Mouse (Mus musculus): ENCODE measurements around the gene Tnrc6a. TPM values are rescaled to one million over a fixed set of nuclear protein-coding genes. Genes with fewer than 3 reads are reported as not detected.

Tnrc6a gene
- polyA plus RNA-seq, 1 experiment from 2014 or later, result 70.9 TPM

DNA sequence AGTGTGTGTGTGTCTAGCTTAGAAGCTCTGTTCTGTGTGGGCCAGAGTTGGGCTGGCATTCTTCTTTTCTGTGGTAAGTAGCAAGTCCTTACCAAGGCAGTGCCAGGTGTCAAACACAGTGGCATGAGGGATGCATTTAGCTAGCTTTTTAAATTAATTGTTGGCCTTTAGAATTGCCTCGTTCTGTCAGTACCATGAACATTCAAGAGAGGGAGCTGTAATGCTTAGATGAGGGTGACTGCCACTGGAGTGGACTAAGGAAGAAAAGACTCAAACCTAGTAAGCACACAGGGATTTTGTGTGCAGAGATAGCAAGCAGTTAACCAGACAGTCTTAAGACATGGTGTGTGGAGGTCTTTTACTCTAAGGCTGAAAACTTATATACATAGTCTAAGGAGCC is 3.6 kb downstream of the Tnrc6a start:
- no peaks in the 10 kb centered on the region for H3K9me3 ChIP-seq
- ATAC-seq (ENCODE audit: insufficient number of reproducible peaks, insufficient read depth, low FRiP score, low TSS enrichment), result no peak
- H3K27ac ChIP-seq, result no peak overlapping the region
- no peak overlapping the region for H3K9ac ChIP-seq
- peaks cover 15% of the 10 kb centered on the region for H3K4me1 ChIP-seq
- H3K4me2 ChIP-seq (replicated peaks), result no peak overlapping the region
- H3K36me3 ChIP-seq, result peaks cover 10% of the 10 kb centered on the region
- no peaks in the 10 kb centered on the region for H3K27me3 ChIP-seq
- no peak overlapping the region for H3K4me3 ChIP-seq
- WGBS, result 75% methylated on average over 1 of the region's 1 CpGs

DNA sequence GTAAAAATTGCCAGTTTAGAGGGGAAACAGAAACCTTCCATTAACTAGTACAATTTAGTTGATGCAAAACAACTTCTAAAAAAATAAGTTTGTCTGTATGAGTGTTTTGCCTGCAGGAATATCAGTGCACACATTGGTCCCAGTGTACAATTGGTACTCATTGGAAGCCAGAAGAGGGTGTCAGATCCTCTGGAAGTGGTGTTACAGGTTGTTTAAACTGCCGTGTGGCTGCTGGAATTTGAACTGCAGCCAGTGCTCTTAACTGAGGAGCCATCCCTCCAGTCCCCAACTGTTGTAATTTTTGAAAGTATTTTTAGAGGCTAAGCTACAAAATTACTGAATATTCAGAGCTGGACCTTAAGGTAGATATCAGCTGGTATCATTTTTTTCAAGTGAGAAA is 4.3 kb downstream of the Tnrc6a start:
- ATAC-seq (ENCODE audit: insufficient number of reproducible peaks, insufficient read depth, low FRiP score, low TSS enrichment), result no peak
- no peak overlapping the region for H3K9ac ChIP-seq
- H3K4me3 ChIP-seq, result no peak overlapping the region
- H3K27ac ChIP-seq, result no peak overlapping the region
- peaks cover 15% of the 10 kb centered on the region for H3K4me1 ChIP-seq
- 47% methylated on average over 1 of the region's 1 CpGs for WGBS
- no peak overlapping the region for H3K4me2 ChIP-seq (replicated peaks)
- peaks cover 10% of the 10 kb centered on the region for H3K36me3 ChIP-seq
- H3K27me3 ChIP-seq, result no peaks in the 10 kb centered on the region
- no peaks in the 10 kb centered on the region for H3K9me3 ChIP-seq

DNA sequence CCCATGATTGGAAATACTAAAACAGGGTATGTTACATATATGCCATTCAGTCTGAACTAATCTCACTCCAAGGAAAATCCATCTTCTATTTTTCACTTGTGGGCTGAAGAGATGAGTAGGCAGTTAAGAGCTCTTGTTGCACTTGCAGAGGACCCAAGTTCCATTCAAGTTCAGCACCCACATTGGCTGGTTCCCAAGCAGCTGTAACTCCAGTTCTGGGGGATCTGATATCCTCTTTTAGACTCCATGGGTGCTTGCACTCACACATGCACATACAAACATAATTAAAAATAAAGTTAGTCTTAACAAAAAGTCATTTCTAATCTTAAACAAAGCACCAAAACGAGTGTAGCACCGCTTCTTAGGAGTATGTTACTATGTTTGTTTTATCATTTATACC is 5.4 kb downstream of the Tnrc6a start:
- WGBS, result 70% methylated on average over 2 of the region's 2 CpGs
- Histone ChIP-seq H3K9ac (no peak overlapping the region), H3K9me3 (no peaks in the 10 kb centered on the region), H3K4me1 (peaks cover 14% of the 10 kb centered on the region), H3K4me2 (replicated peaks) (no peak overlapping the region), H3K4me3 (no peak overlapping the region), H3K27ac (no peak overlapping the region), H3K36me3 (peaks cover 10% of the 10 kb centered on the region), H3K27me3 (no peaks in the 10 kb centered on the region)
- no peak for ATAC-seq (ENCODE audit: insufficient number of reproducible peaks, insufficient read depth, low FRiP score, low TSS enrichment)

DNA sequence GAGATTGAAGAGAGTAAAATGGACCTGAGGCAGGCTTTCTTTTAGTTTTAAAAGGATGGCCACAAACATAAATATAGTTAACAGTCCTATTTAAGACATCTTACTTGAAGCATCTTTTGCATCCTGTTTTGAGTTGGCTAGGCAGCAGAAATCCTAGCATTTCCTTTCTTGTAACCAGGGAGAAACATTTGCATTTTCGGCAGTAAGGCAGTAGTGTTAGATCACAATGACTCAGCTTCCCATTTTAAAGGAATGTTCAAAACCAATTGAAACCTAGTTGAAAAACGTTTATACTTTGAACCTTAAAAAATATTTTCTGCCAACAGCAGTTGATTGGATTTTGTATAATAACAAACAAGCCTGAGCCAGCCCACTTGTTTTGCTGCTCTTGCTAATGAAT is 6.5 kb downstream of the Tnrc6a start:
- peaks cover 22% of the 10 kb centered on the region for H3K4me1 ChIP-seq
- no peaks in the 10 kb centered on the region for H3K27me3 ChIP-seq
- no peak for ATAC-seq (ENCODE audit: insufficient number of reproducible peaks, insufficient read depth, low FRiP score, low TSS enrichment)
- no peaks in the 10 kb centered on the region for H3K9me3 ChIP-seq
- H3K36me3 ChIP-seq, result peaks cover 10% of the 10 kb centered on the region
- no peak overlapping the region for H3K4me3 ChIP-seq
- no peak overlapping the region for H3K9ac ChIP-seq
- H3K27ac ChIP-seq, result no peak overlapping the region
- WGBS, result 50% methylated on average over 2 of the region's 2 CpGs
- H3K4me2 ChIP-seq (replicated peaks), result no peak overlapping the region

DNA sequence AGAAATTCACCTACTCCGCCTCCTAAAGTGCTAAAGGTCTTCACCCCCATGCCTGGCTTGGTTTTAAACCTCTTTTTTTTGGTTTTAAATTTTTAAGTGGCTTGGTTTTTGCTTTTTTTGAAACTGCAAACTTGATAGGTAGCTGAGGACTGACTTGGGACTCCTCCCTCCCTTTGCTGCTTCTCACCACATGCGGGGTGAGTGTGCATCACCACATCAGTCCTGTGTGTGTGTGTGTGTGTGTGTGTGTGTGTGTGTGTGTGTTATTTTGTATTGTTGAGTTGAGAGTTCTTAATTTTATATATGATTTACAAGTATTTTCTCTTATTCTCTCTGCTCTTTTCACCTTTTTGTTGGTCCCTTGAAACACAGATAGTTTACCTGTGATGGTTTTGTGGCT is 8.7 kb downstream of the Tnrc6a start:
- Histone ChIP-seq H3K36me3 (peaks cover 7% of the 10 kb centered on the region), H3K27ac (no peak overlapping the region), H3K9me3 (no peaks in the 10 kb centered on the region), H3K4me1 (peaks cover 35% of the 10 kb centered on the region), H3K9ac (no peak overlapping the region), H3K4me3 (no peak overlapping the region), H3K27me3 (no peaks in the 10 kb centered on the region), H3K4me2 (replicated peaks) (no peak overlapping the region)
- 79% methylated on average over 2 of the region's 2 CpGs for WGBS
- no peak for ATAC-seq (ENCODE audit: insufficient number of reproducible peaks, insufficient read depth, low FRiP score, low TSS enrichment)

DNA sequence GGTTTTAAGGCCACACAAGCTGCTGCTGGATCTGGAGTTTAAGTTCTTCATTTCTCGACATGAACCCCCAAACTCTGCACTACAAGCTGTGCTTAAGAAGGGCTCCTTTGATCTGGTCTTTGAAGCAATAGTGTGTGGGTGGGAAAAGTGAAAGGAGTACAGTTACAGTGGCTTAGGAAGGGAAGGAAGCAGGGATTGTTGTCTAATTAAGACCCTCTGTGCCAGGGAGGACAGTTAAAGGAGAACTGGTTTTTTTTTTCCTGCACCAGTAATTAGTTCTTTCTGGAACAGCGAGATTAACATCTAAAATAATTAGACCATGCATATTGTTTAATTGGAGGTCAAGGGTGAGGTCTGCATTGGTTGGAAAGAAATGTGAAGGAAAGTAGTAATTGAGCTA is 11.2 kb downstream of the Tnrc6a start:
- Histone ChIP-seq H3K27me3 (no peaks in the 10 kb centered on the region), H3K9ac (no peak overlapping the region), H3K9me3 (no peaks in the 10 kb centered on the region), H3K36me3 (peaks cover 12% of the 10 kb centered on the region), H3K27ac (0 out of 2 replicates have a peak overlapping the region, but pooled peaks have one; percentile 30), H3K4me3 (no peak overlapping the region), H3K4me2 (replicated peaks) (no peak overlapping the region), H3K4me1 (peaks cover 31% of the 10 kb centered on the region)
- no peak for ATAC-seq (ENCODE audit: insufficient number of reproducible peaks, insufficient read depth, low FRiP score, low TSS enrichment)
- WGBS, result 21% methylated on average over 2 of the region's 2 CpGs

DNA sequence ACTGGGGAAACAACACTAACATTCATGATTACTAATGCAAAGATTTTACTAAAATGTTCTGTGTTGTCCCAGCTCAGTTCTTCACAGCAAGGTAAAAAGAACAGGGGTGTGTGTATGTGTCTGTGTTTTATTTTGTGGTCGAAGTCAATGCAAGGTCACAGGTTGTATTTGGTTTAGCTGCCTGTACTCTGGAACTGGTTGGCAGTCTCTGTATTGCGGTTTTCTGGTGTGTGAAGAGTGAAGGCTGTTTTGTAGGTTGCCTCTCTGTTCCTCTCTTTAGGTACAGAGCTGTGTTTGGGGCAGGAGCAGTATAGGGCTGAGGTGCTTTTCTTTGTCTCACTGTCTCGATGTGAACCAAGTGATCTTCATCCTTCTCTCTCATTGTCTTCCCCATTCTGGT is 12.0 kb downstream of the Tnrc6a start:
- no peak for ATAC-seq (ENCODE audit: insufficient number of reproducible peaks, insufficient read depth, low FRiP score, low TSS enrichment)
- Histone ChIP-seq H3K9me3 (no peaks in the 10 kb centered on the region), H3K36me3 (peaks cover 12% of the 10 kb centered on the region), H3K9ac (no peak overlapping the region), H3K4me1 (peaks cover 31% of the 10 kb centered on the region), H3K4me3 (no peak overlapping the region), H3K4me2 (replicated peaks) (no peak overlapping the region), H3K27me3 (no peaks in the 10 kb centered on the region), H3K27ac (no peak overlapping the region)
- 84% methylated on average over 3 of the region's 3 CpGs for WGBS

DNA sequence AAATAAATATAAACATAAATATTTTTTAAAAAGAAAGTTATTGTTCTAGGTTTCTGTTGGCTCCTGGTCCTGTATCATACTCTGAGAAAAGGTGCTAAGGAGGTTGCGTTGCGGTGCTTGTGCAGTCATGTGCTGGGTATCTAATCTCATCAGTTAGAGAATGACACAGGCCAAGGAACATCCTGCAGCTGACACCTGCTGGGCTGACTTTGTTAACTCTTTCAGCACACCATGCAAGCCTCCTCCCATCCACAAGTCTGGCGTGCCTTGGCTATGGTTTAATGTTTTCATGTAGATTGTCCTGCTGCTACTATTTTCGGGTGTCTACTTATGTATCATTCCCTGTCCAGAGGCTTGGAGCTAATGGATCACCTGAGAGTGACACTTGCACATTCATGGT is 14.3 kb downstream of the Tnrc6a start:
- WGBS, result 94% methylated on average over 4 of the region's 4 CpGs
- no peak for ATAC-seq (ENCODE audit: insufficient number of reproducible peaks, insufficient read depth, low FRiP score, low TSS enrichment)
- Histone ChIP-seq H3K27me3 (no peaks in the 10 kb centered on the region), H3K4me2 (replicated peaks) (no peak overlapping the region), H3K4me3 (no peak overlapping the region), H3K36me3 (peaks cover 12% of the 10 kb centered on the region), H3K9me3 (no peaks in the 10 kb centered on the region), H3K4me1 (peaks cover 31% of the 10 kb centered on the region), H3K9ac (no peak overlapping the region), H3K27ac (no peak overlapping the region)

DNA sequence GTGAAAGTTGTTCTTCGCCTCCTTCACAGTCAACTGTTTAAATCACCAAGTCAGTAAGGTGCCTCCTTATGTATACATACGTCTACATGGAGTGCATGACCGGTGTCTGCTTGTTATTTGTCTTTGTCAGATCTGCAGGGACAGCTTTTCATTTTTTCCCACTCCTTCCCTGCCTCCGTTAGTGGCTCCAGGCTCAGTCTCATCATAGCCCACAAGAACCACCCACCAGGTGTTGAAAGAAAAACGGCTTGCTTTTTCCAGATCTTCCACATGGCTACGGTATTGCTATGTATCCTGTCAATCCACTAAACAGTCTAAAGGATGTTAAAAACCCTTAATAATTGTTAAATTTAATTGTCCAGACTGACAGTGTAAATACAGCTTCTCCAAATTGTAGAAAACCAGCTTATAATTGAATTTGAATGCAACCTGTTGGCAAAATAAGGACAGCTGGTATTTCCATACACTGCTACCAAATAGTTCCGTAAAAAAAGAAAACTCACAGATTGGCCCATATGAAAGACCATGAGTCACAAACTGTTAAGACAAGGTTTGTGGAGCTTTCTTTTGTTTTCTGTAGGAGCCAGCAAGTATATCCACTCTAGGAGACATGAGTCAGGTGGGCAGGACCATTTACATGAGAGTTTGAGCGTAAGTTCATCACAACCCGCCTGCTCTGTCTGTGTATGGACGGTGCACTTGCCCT is 22.6 kb downstream of the Tnrc6a start:
- ATAC-seq (ENCODE audit: insufficient number of reproducible peaks, insufficient read depth, low FRiP score, low TSS enrichment), result no peak
- peaks cover 17% of the 10 kb centered on the region for H3K36me3 ChIP-seq
- WGBS, result 91% methylated on average over 10 of the region's 10 CpGs

DNA sequence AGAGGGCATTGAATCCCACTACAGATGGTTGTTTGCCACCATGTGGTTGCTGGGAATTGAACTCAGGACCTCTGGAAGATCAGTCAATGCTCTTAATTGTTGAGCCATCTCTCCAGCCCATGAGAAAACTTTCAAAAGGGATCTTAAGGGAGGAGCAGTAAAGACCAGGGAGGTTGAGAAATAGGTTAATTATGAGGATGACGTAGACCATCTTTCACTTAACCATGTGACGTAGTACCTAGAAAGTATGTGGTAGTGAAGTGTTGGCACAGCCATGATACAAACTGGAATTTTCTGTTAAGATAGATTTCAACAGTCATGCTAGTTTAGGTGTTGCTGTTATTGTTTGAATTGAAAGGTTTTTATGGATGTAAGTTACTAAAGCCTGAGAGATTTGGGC is 24.1 kb downstream of the Tnrc6a start:
- H3K9ac ChIP-seq, result no peak overlapping the region
- no peak for ATAC-seq (ENCODE audit: insufficient number of reproducible peaks, insufficient read depth, low FRiP score, low TSS enrichment)
- no peaks in the 10 kb centered on the region for H3K4me1 ChIP-seq
- no peaks in the 10 kb centered on the region for H3K9me3 ChIP-seq
- whole genome bisulfite sequencing, result 95% methylated on average over 2 of the region's 2 CpGs
- H3K4me3 ChIP-seq, result no peak overlapping the region
- no peak overlapping the region for H3K4me2 ChIP-seq (replicated peaks)
- no peak overlapping the region for H3K27ac ChIP-seq
- H3K27me3 ChIP-seq, result no peaks in the 10 kb centered on the region
- peaks cover 20% of the 10 kb centered on the region for H3K36me3 ChIP-seq

More for the DNA sequence above, 22.6 kb downstream of the Tnrc6a start:
- Histone ChIP-seq H3K9ac (no peak overlapping the region), H3K27me3 (no peaks in the 10 kb centered on the region), H3K27ac (no peak overlapping the region), H3K9me3 (no peaks in the 10 kb centered on the region), H3K4me2 (replicated peaks) (no peak overlapping the region), H3K4me3 (no peak overlapping the region), H3K4me1 (no peaks in the 10 kb centered on the region)

DNA sequence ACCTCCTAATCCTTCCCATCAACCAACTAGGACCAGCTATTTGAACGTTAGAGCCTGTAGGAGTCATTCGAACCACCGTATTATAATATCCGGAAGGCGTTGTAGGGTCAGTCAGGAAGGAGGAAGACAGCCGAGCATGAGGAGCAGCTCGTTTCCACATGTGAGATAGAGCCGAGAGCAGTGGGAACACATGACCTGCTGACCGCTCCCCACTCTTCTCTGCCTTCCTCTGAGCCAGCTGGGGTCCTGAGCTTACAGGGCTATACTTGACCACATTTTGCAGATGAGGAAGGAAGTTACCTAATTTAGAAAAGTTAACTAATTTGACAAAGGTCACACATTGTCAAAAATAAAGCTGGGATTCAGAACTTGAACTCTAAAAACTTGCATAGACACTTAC is 25.2 kb downstream of the Tnrc6a start:
- Histone ChIP-seq H3K4me2 (replicated peaks) (no peak overlapping the region), H3K27ac (no peak overlapping the region), H3K9ac (no peak overlapping the region), H3K27me3 (no peaks in the 10 kb centered on the region), H3K4me1 (no peaks in the 10 kb centered on the region), H3K4me3 (no peak overlapping the region), H3K9me3 (no peaks in the 10 kb centered on the region), H3K36me3 (peaks cover 29% of the 10 kb centered on the region)
- ATAC-seq (ENCODE audit: insufficient number of reproducible peaks, insufficient read depth, low FRiP score, low TSS enrichment), result no peak
- WGBS, result 85% methylated on average over 9 of the region's 9 CpGs

DNA sequence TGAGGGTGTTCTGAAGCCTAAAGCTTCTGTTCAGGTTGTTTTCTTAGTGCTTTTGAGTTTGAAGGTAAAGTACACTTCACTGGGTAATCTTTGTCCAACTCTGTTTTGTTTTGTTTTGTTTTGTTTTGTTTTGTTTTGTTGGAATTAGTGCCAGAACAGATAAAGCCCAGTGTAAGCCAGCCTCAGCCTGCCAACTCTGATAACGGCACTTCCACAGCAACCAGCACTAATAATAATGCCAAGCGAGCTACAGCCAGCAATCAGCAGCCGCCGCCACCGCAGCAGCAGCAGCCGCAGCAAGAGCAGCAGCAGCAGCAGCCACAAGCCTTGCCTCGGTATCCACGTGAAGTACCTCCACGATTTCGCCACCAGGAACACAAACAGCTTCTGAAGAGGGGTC is 38.7 kb downstream of the Tnrc6a start:
- Histone ChIP-seq H3K4me1 (no peaks in the 10 kb centered on the region), H3K36me3 (peaks cover 52% of the 10 kb centered on the region), H3K27me3 (no peaks in the 10 kb centered on the region), H3K4me2 (replicated peaks) (no peak overlapping the region), H3K4me3 (no peak overlapping the region), H3K9me3 (no peaks in the 10 kb centered on the region), H3K9ac (no peak overlapping the region), H3K27ac (no peak overlapping the region)
- no peak for ATAC-seq (ENCODE audit: insufficient number of reproducible peaks, insufficient read depth, low FRiP score, low TSS enrichment)
- 94% methylated on average over 10 of the region's 10 CpGs for WGBS
